ENCODE assay signal across 10 mouse cellular contexts in the genomic region with DNA sequence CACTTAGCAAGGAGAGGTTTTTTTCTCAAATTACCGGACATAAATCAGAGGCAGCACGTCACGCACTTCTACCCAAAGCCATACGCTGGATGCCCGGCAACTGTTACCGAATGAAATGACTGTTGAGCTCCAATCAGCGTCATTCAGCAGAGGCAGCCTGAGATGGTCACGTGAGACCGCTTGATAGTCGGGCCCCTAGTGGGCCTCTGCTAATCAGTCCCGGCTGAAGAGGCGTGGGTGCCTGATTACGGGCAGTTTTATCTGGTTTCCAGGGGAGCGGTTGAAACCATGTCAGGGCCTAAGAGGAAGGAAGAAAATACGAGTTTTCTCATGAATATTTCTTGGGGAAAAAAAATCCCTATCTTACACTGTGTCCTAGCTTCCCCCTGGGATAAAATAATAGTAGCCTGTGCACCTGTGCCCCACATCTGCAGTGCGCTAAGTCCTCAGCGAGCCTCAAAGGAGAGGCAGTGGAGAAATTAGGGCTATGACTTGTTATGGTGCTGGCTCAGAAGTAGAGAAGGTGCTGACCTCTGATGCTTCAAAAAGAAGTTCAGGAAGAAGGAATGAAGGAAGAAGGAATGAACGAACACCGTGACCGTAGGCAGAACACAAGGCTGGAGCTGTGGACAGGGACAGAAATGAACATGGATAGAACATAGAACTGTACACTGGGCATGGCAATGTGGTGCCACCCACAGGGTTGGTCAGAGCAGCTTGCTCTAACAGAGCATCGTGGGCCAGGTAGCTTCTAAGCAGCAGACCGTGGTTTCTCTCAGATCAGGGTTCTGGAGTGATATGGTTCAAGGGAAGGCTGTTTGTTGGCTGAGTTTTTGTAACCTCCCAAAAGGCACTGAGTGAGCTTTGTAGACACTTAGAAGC. TPM values are rescaled to one million over a fixed set of nuclear protein-coding genes. Genes with fewer than 3 reads are reported as not detected.
DNase-seq lines count a peak whose midpoint lies in the region; ATAC-seq lines count a peak whose summit lies in the region.
"Had no signal": no experiment of that assay in that cellular context is flagged by ENCODE, and none has a peak within 500 bp of the region (broad histone marks: within the 10 kb centered on the region; RNA-seq: fewer than 3 reads in every experiment).

No protein-coding gene starts in this region.

- peak; percentile 85 for ATAC-seq in heart, embryonic 15.5 days (replicated peaks; ENCODE audit: insufficient number of reproducible peaks, insufficient read depth, low FRiP score, low read depth)
- ATAC-seq in stomach, embryonic 14.5 days (ENCODE audit: insufficient number of reproducible peaks, insufficient read depth, low FRiP score, low read depth) = peak; percentile 93

- H3K27me3 ChIP-seq in heart, embryonic 15.5 days = no peaks in the 10 kb centered on the region
- H3K27me3 ChIP-seq in stomach, embryonic 14.5 days (ENCODE audit: control insufficient read depth, insufficient read depth, low read length) = no peaks in the 10 kb centered on the region

- DNase-seq in adrenal gland, adult (ENCODE audit: inconsistent age in 2 of 2, low spot score in 1 of 2) = peak; percentile 28 to 42
- no peak for DNase-seq in adrenal gland, adult 18-20 months (ENCODE audit: low spot score in 2 of 2)
- DNase-seq in ovary, postnatal 36 days (ENCODE audit: low spot score) = peak; percentile 10
- no peak for DNase-seq in ovary, postnatal 14 days (ENCODE audit: low spot score)
- DNase-seq in liver = peak; percentile 87
- no peak for DNase-seq in spleen, adult 18-20 months

- peak overlapping the region; percentile 51 for H3K27ac ChIP-seq in heart, embryonic 15.5 days
- no peak overlapping the region for H3K27ac ChIP-seq in stomach, embryonic 14.5 days (ENCODE audit: low read length)

- 28% methylated on average over 22 of the region's 22 CpGs for WGBS in heart, embryonic 15.5 days
- 40% methylated on average over 22 of the region's 22 CpGs for WGBS in stomach, embryonic 14.5 days

- H3K4me2 ChIP-seq in heart, embryonic 15.5 days = peak overlapping the region; percentile 48
- no peak overlapping the region; the same call in 1 of the 2 replicates for H3K4me2 ChIP-seq in stomach, embryonic 14.5 days (replicated peaks; ENCODE audit: low read depth, low read length)

- H3K4me1 ChIP-seq in heart, embryonic 15.5 days (replicated peaks) = peaks cover 16% of the 10 kb centered on the region
- no peaks in the 10 kb centered on the region for H3K4me1 ChIP-seq in stomach, embryonic 14.5 days (ENCODE audit: control insufficient read depth, insufficient read depth, low read length)

- no peaks in the 10 kb centered on the region for H3K9me3 ChIP-seq in heart, embryonic 15.5 days (replicated peaks)
- no peaks in the 10 kb centered on the region for H3K9me3 ChIP-seq in stomach, embryonic 14.5 days (ENCODE audit: control insufficient read depth, low read depth, low read length)

- no peak overlapping the region for H3K9ac ChIP-seq in heart, embryonic 15.5 days
- no peak overlapping the region for H3K9ac ChIP-seq in stomach, embryonic 14.5 days (replicated peaks; ENCODE audit: low read depth, low read length)

- H3K36me3 ChIP-seq in heart, embryonic 15.5 days = no peaks in the 10 kb centered on the region
- no peaks in the 10 kb centered on the region for H3K36me3 ChIP-seq in stomach, embryonic 14.5 days (ENCODE audit: control insufficient read depth, insufficient read depth, low read length)

- peak overlapping the region; percentile 7; the same call in 1 of the 2 replicates for H3K4me3 ChIP-seq in heart, embryonic 15.5 days
- no peak overlapping the region for H3K4me3 ChIP-seq in stomach, embryonic 14.5 days (ENCODE audit: low read depth, low read length)

RNA-seq across cellular contexts. Expression of a gene that starts 48.7 kb away (rescaled TPM):
- not detected for total RNA-seq in adrenal gland, adult 18-20 months (2021)
- polyA plus RNA-seq in heart, embryonic 15.5 days (2015; fragmentation: Nextera tagmentation; extraction: Ambion mirVana) = not detected in 2 replicates
- not detected in 2 replicates for polyA plus RNA-seq in stomach, embryonic 14.5 days (2014; fragmentation: Nextera tagmentation; extraction: Ambion mirVana)
- total RNA-seq: neutrophil, adult 5-6 weeks had no signal
- polyA plus RNA-seq: cortical plate, adult 2 months had no signal

RNA-seq across cellular contexts. Expression of a gene that starts 51.3 kb away (rescaled TPM):
- total RNA-seq in adrenal gland, adult 18-20 months (2021) = 100 to 1,000 TPM; 359 to 463 TPM
- 482 and 617 TPM in 2 replicates for polyA plus RNA-seq in heart, embryonic 15.5 days (2015; fragmentation: Nextera tagmentation; extraction: Ambion mirVana)
- 412 and 430 TPM in 2 replicates for polyA plus RNA-seq in stomach, embryonic 14.5 days (2014; fragmentation: Nextera tagmentation; extraction: Ambion mirVana)

Comparison
In these comparisons a context has a peak if more than half of its experiments do, and no peak if none do; other contexts are left out.
1. DNase-seq: peak in adrenal gland, adult (2 of 2), ovary, postnatal 36 days (single experiment) and liver (single experiment); none in adrenal gland, adult 18-20 months (0 of 2), ovary, postnatal 14 days (single experiment) and spleen, adult 18-20 months (0 of 2).